ENCODE assay signal across 7 mouse cellular contexts in genomic region chr11:115163568-115164150, GRCm38 (mm10). TPM values are rescaled to one million over a fixed set of nuclear protein-coding genes. Genes with fewer than 3 reads are reported as not detected.
DNase-seq lines count a peak whose midpoint lies in the region; ATAC-seq lines count a peak whose summit lies in the region.

No protein-coding gene starts in this region.

- no peaks in the 10 kb centered on the region for H3K9me3 ChIP-seq in hindbrain, embryonic 13.5 days
- H3K9me3 ChIP-seq in liver, embryonic 13.5 days (replicated peaks): no peaks in the 10 kb centered on the region
- no peaks in the 10 kb centered on the region for H3K9me3 ChIP-seq in neural tube, embryonic 15.5 days (replicated peaks)

- peak overlapping the region; percentile 68 for H3K4me2 ChIP-seq in hindbrain, embryonic 13.5 days
- H3K4me2 ChIP-seq in liver, embryonic 13.5 days: peak overlapping the region; percentile 95
- peak overlapping the region; percentile 62 for H3K4me2 ChIP-seq in neural tube, embryonic 15.5 days

- peak overlapping the region; percentile 56 for H3K4me3 ChIP-seq in hindbrain, embryonic 13.5 days
- H3K4me3 ChIP-seq in liver, embryonic 13.5 days (replicated peaks): peak overlapping the region; percentile 83
- H3K4me3 ChIP-seq in neural tube, embryonic 15.5 days (replicated peaks): peak overlapping the region; percentile 51

- H3K27me3 ChIP-seq in hindbrain, embryonic 13.5 days: peaks cover 72% of the 10 kb centered on the region
- H3K27me3 ChIP-seq in liver, embryonic 13.5 days: peaks cover 14% of the 10 kb centered on the region
- peaks cover 51% of the 10 kb centered on the region for H3K27me3 ChIP-seq in neural tube, embryonic 15.5 days (replicated peaks)

- under 1% methylated on average over 46 of the region's 47 CpGs for WGBS in hindbrain, embryonic 13.5 days
- under 1% methylated on average over 47 of the region's 47 CpGs for WGBS in liver, embryonic 13.5 days (ENCODE audit: insufficient replicate concordance)
- WGBS in neural tube, embryonic 15.5 days: under 1% methylated on average over 47 of the region's 47 CpGs

- H3K9ac ChIP-seq in hindbrain, embryonic 13.5 days: peak overlapping the region; percentile 74
- H3K9ac ChIP-seq in liver, embryonic 13.5 days: peak overlapping the region; percentile 83
- H3K9ac ChIP-seq in neural tube, embryonic 15.5 days (replicated peaks): peak overlapping the region; percentile 51

- peak; percentile 47 for DNase-seq in urinary bladder, postnatal 14 days (ENCODE audit: low spot score)
- DNase-seq in urinary bladder, postnatal 10 days (ENCODE audit: low spot score): no peak
- peak; percentile 71 for DNase-seq in embryo, embryonic 10.5 days (ENCODE audit: low spot score)
- DNase-seq in liver, embryonic 13.5 days: no peak
- DNase-seq in layer of hippocampus, adult 9-11 months: no peak

- 0 out of 2 replicates have a peak, but pooled peaks have one; percentile 15 for ATAC-seq in hindbrain, embryonic 13.5 days (ENCODE audit: low FRiP score)
- peak; percentile 3; the same call in 1 of the 2 replicates for ATAC-seq in liver, embryonic 13.5 days (ENCODE audit: low read depth)
- ATAC-seq in neural tube, embryonic 15.5 days (ENCODE audit: low FRiP score): peak; percentile 15; the same call in 1 of the 2 replicates

- no peaks in the 10 kb centered on the region for H3K36me3 ChIP-seq in hindbrain, embryonic 13.5 days
- H3K36me3 ChIP-seq in liver, embryonic 13.5 days: no peaks in the 10 kb centered on the region
- no peaks in the 10 kb centered on the region for H3K36me3 ChIP-seq in neural tube, embryonic 15.5 days

- 0 out of 2 replicates have a peak overlapping the region, but pooled peaks have one; percentile 30 for H3K27ac ChIP-seq in hindbrain, embryonic 13.5 days
- peak overlapping the region; percentile 68 for H3K27ac ChIP-seq in liver, embryonic 13.5 days
- peak overlapping the region; percentile 58 for H3K27ac ChIP-seq in neural tube, embryonic 15.5 days (replicated peaks)

- H3K4me1 ChIP-seq in hindbrain, embryonic 13.5 days (replicated peaks): peaks cover 48% of the 10 kb centered on the region
- peaks cover 85% of the 10 kb centered on the region for H3K4me1 ChIP-seq in liver, embryonic 13.5 days (replicated peaks)
- H3K4me1 ChIP-seq in neural tube, embryonic 15.5 days: peaks cover 37% of the 10 kb centered on the region

RNA-seq across cellular contexts. Expression of gene Slc9a3r1, which starts 0.5 kb away (rescaled TPM):
- polyA plus RNA-seq in hindbrain, embryonic 13.5 days (2015; fragmentation: Nextera tagmentation; extraction: Ambion mirVana): 42.2 and 55.2 TPM in 2 replicates
- 59.8 and 69.9 TPM in 2 replicates for polyA plus RNA-seq in liver, embryonic 13.5 days (2015; fragmentation: Nextera tagmentation; extraction: Ambion mirVana)
- 45.5 and 80.6 TPM in 2 replicates for polyA plus RNA-seq in neural tube, embryonic 15.5 days (2015; fragmentation: Nextera tagmentation; extraction: Ambion mirVana)

RNA-seq across cellular contexts. Expression of gene Tmem104, which starts 23.6 kb away (rescaled TPM):
- polyA plus RNA-seq in hindbrain, embryonic 13.5 days (2015; fragmentation: Nextera tagmentation; extraction: Ambion mirVana): 11.2 and 12.1 TPM in 2 replicates
- 5.1 and 6.8 TPM in 2 replicates for polyA plus RNA-seq in liver, embryonic 13.5 days (2015; fragmentation: Nextera tagmentation; extraction: Ambion mirVana)
- 11.7 TPM in 2 replicates for polyA plus RNA-seq in neural tube, embryonic 15.5 days (2015; fragmentation: Nextera tagmentation; extraction: Ambion mirVana)

RNA-seq across cellular contexts. Expression of gene Nat9, which starts 24.0 kb away (rescaled TPM):
- 21.5 and 22.0 TPM in 2 replicates for polyA plus RNA-seq in hindbrain, embryonic 13.5 days (2015; fragmentation: Nextera tagmentation; extraction: Ambion mirVana)
- 11.9 and 13.3 TPM in 2 replicates for polyA plus RNA-seq in liver, embryonic 13.5 days (2015; fragmentation: Nextera tagmentation; extraction: Ambion mirVana)
- polyA plus RNA-seq in neural tube, embryonic 15.5 days (2015; fragmentation: Nextera tagmentation; extraction: Ambion mirVana): 22.0 and 22.8 TPM in 2 replicates

RNA-seq across cellular contexts. Expression of gene Cd300lf, which starts 29.9 kb away (rescaled TPM):
- 0.12 and 0.27 TPM in 2 replicates for polyA plus RNA-seq in hindbrain, embryonic 13.5 days (2015; fragmentation: Nextera tagmentation; extraction: Ambion mirVana)
- 0.97 TPM in 2 replicates for polyA plus RNA-seq in liver, embryonic 13.5 days (2015; fragmentation: Nextera tagmentation; extraction: Ambion mirVana)
- polyA plus RNA-seq in neural tube, embryonic 15.5 days (2015; fragmentation: Nextera tagmentation; extraction: Ambion mirVana): 0.20 and 0.27 TPM in 2 replicates

Comparison
In these comparisons a context has a peak if more than half of its experiments do, and no peak if none do; other contexts are left out.
1. DNase-seq: peak in urinary bladder, postnatal 14 days (single experiment) and embryo, embryonic 10.5 days (single experiment); none in urinary bladder, postnatal 10 days (single experiment), liver, embryonic 13.5 days (single experiment) and layer of hippocampus, adult 9-11 months (single experiment).
2. Peak in every context shown above with its lines, with median percentiles within 50 percentile points of each other: ATAC-seq, H3K27ac ChIP-seq, H3K4me2 ChIP-seq, H3K4me3 ChIP-seq and H3K9ac ChIP-seq.